Mouse (Mus musculus) megakaryocyte, embryonic 14.5 days (primary cell): Measurements from ENCODE around the gene Baz1b. TPM values are rescaled to one million over a fixed set of nuclear protein-coding genes. Genes with fewer than 3 reads are reported as not detected.

ENCODE experiments used
- H3K27me3 ChIP-seq: replicated peaks from 2 replicates; pipeline ENCODE3; 2012; ENCODE audit warnings: inconsistent platforms
- H3K36me3 ChIP-seq: replicated peaks from 2 replicates; pipeline ENCODE3; 2012; ENCODE audit warnings: low read length, inconsistent platforms, mixed read lengths
- H3K4me1 ChIP-seq: 2 replicates; pipeline ENCODE4 v1.6.1; 2012; ENCODE audit warnings: inconsistent platforms
- H3K4me3 ChIP-seq: replicated peaks from 2 replicates; pipeline ENCODE3; 2012; ENCODE audit warnings: moderate library complexity, mild to moderate bottlenecking, inconsistent platforms
- H3K9me3 ChIP-seq: 2 replicates; pipeline ENCODE4 v1.6.1; 2012; ENCODE audit warnings: inconsistent platforms
- FLI1 ChIP-seq: IDR thresholded peaks from 2 replicates; pipeline ENCODE4 v1.6.1; 2012; ENCODE audit warnings: low read length, inconsistent platforms, mixed read lengths
- GATA1 ChIP-seq: IDR thresholded peaks from 3 replicates; pipeline ENCODE4 v1.6.1; 2012; ENCODE audit warnings: mixed read lengths, low read length, inconsistent platforms, borderline replicate concordance
- polyA plus RNA-seq: library from polyadenylated mRNA; stranded (reverse); fragments of >175 nt; gene quantifications from 2 replicates; pipeline ENCODE4 v1.2.3, GENCODE M21; 2012; ENCODE audit warnings: low replicate concordance; ENCODE audit not compliant: insufficient read depth

Baz1b gene
- polyA plus RNA-seq, 1 experiment, result 8.4 TPM

DNA sequence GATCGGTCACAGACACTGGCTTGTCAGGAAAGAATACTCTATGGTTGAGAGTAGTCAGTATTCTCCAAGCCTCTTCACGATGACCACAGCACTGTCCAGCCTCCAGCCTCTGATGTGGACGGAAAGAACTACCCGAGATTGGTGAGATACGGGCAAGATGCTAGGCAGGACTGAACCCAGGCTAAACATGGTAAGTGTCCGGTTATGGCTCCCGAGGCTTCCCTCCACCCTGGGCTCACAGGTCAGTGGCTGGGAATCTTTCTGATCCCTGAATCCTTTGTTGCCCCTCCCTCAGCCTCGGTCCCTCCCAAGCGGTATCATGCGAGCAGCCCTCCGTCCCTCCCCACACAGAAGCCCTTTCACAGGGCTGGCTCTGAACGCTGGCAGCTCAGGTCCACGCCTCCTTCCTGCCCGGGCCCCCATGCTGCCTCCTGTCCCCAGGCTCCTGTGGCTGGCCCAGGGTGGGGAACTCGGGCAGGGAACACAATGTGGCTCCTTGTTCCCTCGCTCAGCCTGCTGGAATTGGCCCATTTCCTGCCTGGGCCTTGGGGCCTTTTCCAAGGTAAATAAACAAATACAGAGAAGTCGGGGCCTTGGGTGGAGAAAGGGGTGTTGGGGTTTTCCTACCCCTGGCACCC, 76.9 kb downstream of the Baz1b start:
- H3K4me1 ChIP-seq, result peaks cover 15% of the 10 kb centered on the region
- peak overlapping the region; percentile 82 for H3K4me3 ChIP-seq
- H3K27me3 ChIP-seq, result peaks cover 21% of the 10 kb centered on the region
- H3K36me3 ChIP-seq, result no peaks in the 10 kb centered on the region
- peaks cover 10% of the 10 kb centered on the region for H3K9me3 ChIP-seq
- TF ChIP-seq GATA1, result no peak
- TF ChIP-seq FLI1, result no peak

DNA sequence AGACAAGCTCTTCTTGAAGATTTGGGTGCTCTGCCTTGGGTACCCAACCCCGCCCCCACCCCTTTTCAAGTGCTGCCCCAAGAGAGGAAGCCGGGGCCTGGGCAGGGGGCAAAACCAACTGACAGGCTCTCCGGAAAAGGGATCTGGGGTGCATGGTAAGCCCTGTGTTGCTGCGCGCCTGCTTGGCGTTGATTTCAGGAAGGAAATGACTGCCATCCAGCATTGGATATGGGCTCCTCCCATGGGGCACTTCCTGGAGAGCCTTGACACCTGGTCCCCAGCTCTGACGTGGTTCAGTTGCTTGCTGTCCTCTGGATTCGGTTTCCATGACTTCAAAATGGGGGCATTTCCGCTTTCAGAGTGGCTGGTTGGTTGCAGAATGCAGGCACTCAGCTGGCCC, 77.5 kb downstream of the Baz1b start:
- peaks cover 8% of the 10 kb centered on the region for H3K9me3 ChIP-seq
- TF ChIP-seq GATA1, result no peak
- TF ChIP-seq FLI1, result no peak
- H3K27me3 ChIP-seq, result peaks cover 24% of the 10 kb centered on the region
- H3K4me3 ChIP-seq, result peak overlapping the region; percentile 11
- no peaks in the 10 kb centered on the region for H3K36me3 ChIP-seq
- H3K4me1 ChIP-seq, result peaks cover 15% of the 10 kb centered on the region

DNA sequence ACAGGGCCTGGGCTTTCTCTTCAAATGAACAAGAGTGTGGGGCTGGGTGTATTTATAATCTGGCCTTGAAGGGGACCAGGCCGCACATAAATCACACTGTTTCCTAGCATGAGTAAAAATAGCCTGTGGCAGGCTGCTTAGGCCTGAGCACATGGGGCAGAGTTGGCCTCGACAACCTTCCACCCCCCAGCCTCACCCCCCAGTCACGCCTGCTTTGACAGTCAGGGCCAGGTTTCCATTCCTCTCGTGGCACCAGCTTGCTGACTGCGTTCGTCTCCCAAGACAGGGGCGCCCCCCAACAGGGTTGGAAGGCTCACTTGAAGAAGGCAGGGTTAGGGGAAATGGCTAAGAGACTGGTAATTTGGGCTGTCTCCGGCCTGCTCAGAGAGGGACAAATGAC, 82.4 kb downstream of the Baz1b start:
- peaks cover 33% of the 10 kb centered on the region for H3K27me3 ChIP-seq
- peaks cover 5% of the 10 kb centered on the region; the same call in 1 of the 2 replicates for H3K9me3 ChIP-seq
- no peak overlapping the region for H3K4me3 ChIP-seq
- H3K36me3 ChIP-seq, result no peaks in the 10 kb centered on the region
- TF ChIP-seq GATA1, result no peak
- TF ChIP-seq FLI1, result no peak
- peaks cover 6% of the 10 kb centered on the region for H3K4me1 ChIP-seq

DNA sequence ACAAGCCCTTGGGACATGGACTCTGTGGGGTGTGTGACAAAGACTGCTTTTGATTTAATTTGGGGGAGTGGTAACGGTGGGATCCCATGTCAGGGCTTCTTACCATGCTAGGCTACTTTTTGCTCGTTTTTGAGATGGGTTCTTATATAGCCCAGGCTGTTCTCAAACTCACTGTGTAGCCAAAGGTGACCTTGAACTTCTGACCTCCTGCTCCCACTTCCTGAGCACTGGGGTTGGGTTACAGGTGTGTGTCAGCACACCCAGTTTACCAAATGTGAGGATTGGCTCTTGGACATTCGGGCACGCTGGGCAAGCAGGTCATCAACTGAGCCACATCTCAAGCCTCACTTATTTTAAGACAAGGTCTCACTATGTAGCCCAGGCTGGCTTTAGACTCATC, 83.3 kb downstream of the Baz1b start:
- TF ChIP-seq FLI1 (no peak), GATA1 (no peak)
- H3K36me3 ChIP-seq, result no peaks in the 10 kb centered on the region
- peaks cover 37% of the 10 kb centered on the region for H3K27me3 ChIP-seq
- H3K4me1 ChIP-seq, result peaks cover 3% of the 10 kb centered on the region; the same call in 1 of the 2 replicates
- H3K9me3 ChIP-seq, result peaks cover 5% of the 10 kb centered on the region; the same call in 1 of the 2 replicates
- no peak overlapping the region for H3K4me3 ChIP-seq

DNA sequence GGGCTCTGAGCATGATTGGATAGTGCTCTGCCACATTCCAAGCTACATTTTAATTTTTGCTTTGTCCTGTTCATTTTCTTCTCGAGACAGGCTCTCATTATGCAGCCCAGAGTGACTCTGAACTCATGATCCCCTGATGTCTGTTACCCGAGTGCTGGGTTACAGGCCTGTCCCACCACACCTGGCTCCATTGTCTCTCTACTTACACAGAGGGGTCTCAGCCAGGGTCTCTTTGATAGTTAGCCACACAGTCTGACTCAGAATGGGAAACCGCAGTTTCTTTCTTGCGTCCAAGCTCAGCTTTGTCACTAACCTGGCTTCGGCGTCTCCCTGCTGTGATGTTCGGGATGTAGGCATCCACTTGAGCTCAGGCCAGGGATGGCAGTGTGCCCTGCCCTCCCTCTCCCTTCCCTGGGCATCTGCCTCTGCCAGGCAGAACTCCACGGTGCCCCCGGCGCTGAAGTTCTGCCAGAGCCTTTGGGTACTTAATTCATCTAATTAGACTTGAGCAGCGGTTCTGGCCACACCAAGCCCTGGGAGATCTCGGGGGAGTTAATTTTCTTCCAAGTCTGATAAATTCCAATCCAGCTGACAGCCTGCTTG, 84.6 kb downstream of the Baz1b start:
- no peak overlapping the region for H3K4me3 ChIP-seq
- H3K36me3 ChIP-seq, result no peaks in the 10 kb centered on the region
- H3K9me3 ChIP-seq, result peaks cover 5% of the 10 kb centered on the region; the same call in 1 of the 2 replicates
- H3K27me3 ChIP-seq, result peaks cover 46% of the 10 kb centered on the region
- TF ChIP-seq GATA1, result no peak
- no peak for TF ChIP-seq FLI1
- H3K4me1 ChIP-seq, result peaks cover 5% of the 10 kb centered on the region; the same call in 1 of the 2 replicates

DNA sequence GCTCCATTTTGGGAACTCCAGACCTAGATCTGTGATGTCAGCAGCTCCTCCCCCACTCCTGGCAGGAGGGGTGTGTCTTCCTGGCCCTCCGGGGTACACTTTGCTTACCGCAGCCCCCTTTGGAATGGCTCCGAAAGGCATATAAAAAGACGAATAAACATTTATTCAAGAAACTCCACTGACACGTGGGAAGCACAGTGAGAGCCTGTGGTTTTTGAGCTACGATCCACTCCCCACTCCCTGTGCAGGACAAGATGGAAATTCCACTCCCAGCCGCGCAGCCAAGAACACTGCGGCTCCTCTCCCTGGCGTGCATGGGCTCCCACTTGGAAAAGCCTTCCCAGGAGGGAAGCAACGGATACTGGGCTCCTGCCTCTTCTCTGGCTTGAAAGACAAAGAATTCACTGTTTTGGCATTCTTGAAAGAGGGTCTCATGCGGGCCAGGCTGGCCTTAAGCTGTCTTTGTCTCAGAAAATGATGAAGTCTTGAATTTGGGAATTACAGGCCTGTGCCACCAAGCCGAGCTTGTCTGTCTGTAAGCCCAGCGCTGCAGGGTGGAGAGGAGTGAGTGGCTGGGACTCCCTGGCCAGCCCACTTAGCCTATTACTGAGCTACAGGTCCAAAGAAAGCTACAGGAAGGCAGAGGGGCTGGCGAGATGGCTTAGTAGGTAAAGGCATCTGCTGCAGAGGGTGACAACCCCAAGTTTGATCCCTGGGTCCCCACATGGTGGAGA, 87.8 kb downstream of the Baz1b start:
- Histone ChIP-seq H3K4me3 (no peak overlapping the region), H3K36me3 (no peaks in the 10 kb centered on the region), H3K27me3 (peaks cover 40% of the 10 kb centered on the region), H3K4me1 (peaks cover 6% of the 10 kb centered on the region; the same call in 1 of the 2 replicates), H3K9me3 (no peaks in the 10 kb centered on the region)
- TF ChIP-seq FLI1 (no peak), GATA1 (no peak)

DNA sequence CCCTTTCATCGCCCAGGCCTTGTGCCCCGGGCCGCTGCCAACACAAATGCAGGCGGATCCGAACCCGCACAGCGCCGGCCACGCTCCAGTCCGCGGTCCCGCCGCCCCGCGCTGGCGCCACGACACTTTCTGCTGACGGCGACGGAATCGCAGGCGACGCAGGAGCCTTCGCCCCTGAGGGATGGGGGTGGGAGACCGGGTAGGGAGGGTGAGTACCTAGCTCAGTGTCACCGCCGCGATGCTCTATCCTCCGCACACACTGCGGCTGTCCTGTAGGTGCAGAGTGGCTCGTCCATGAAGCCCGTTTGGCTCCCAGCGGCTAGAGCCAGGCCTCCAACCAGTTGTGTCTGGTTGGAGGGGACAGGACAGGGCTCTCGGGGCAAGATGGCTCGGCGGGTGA, 89.5 kb downstream of the Baz1b start:
- Histone ChIP-seq H3K36me3 (no peaks in the 10 kb centered on the region), H3K4me3 (no peak overlapping the region), H3K27me3 (peaks cover 40% of the 10 kb centered on the region), H3K9me3 (no peaks in the 10 kb centered on the region), H3K4me1 (peaks cover 6% of the 10 kb centered on the region; the same call in 1 of the 2 replicates)
- TF ChIP-seq GATA1 (no peak), FLI1 (no peak)

DNA sequence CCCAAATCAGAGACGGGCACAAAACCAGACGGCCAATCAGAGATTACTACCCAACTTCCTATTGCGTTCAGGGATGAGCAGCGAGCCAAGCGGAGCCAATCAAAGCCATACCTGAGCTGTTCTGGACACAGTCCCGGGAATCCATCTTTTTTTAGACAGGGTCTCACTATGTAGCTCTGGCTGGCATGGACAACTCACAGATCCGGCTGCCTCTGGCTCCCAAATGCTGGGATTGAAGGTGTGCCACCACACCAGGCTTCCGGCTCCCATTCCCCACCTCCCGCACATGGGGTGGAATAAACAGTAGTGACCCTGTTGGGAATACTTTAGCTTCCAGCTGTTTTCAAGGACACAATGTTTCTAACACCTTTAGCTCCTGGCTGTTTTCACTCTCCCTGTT, 93.2 kb downstream of the Baz1b start:
- Histone ChIP-seq H3K27me3 (peaks cover 48% of the 10 kb centered on the region), H3K9me3 (peaks cover 6% of the 10 kb centered on the region), H3K4me3 (no peak overlapping the region), H3K4me1 (0 out of 2 replicates have a peak, but pooled peaks cover 3% of the 10 kb centered on the region), H3K36me3 (no peaks in the 10 kb centered on the region)
- TF ChIP-seq FLI1, result no peak
- no peak for TF ChIP-seq GATA1

DNA sequence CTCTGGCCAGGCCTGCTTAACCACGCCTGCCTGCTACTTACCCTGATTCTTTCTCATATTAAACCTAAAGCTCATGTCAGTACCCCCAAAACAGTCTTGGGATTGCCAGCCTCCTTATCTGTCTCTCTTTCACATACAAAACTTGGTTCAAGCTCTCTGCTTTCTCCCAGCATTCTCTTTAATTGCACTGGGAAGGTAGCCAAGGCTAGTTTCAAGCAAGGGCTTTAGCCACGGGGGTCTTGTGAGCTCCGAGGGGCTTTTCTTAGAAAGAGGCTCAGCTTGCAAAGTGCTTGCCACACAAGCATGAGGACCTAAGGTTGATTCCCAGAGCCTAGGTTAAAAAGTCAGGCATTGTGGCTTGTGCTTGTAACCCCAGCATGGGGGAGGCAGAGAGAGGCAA, 98.1 kb downstream of the Baz1b start:
- TF ChIP-seq GATA1 (no peak), FLI1 (no peak)
- H3K27me3 ChIP-seq, result peaks cover 59% of the 10 kb centered on the region
- no peaks in the 10 kb centered on the region for H3K4me1 ChIP-seq
- no peaks in the 10 kb centered on the region for H3K36me3 ChIP-seq
- no peak overlapping the region for H3K4me3 ChIP-seq
- peaks cover 6% of the 10 kb centered on the region for H3K9me3 ChIP-seq

DNA sequence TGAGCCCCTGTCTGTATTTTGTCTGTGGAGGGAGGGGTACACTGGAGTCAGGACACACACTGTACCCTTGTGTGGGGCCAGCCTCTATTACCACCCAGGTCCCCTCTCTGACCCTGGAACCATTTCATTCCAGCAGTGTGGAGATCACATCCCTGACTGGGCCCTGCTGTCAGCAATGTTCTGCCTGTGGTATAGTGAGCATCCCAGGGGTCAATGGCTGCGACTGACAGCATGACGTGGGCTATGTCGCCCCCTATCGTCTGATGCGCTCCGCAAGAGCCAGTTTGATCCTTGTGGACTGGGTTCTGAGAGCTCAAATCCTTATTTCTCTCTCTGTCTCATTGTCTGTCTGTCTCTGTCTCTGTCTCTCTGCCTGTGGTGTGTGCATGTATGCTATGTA, 99.1 kb downstream of the Baz1b start:
- H3K4me3 ChIP-seq, result no peak overlapping the region
- H3K36me3 ChIP-seq, result no peaks in the 10 kb centered on the region
- peaks cover 6% of the 10 kb centered on the region for H3K9me3 ChIP-seq
- H3K4me1 ChIP-seq, result no peaks in the 10 kb centered on the region
- H3K27me3 ChIP-seq, result peaks cover 67% of the 10 kb centered on the region
- no peak for TF ChIP-seq GATA1
- TF ChIP-seq FLI1, result no peak
